Mouse (Mus musculus): ENCODE data around the gene Tbxa2r.

The Tbxa2r gene

DNA sequence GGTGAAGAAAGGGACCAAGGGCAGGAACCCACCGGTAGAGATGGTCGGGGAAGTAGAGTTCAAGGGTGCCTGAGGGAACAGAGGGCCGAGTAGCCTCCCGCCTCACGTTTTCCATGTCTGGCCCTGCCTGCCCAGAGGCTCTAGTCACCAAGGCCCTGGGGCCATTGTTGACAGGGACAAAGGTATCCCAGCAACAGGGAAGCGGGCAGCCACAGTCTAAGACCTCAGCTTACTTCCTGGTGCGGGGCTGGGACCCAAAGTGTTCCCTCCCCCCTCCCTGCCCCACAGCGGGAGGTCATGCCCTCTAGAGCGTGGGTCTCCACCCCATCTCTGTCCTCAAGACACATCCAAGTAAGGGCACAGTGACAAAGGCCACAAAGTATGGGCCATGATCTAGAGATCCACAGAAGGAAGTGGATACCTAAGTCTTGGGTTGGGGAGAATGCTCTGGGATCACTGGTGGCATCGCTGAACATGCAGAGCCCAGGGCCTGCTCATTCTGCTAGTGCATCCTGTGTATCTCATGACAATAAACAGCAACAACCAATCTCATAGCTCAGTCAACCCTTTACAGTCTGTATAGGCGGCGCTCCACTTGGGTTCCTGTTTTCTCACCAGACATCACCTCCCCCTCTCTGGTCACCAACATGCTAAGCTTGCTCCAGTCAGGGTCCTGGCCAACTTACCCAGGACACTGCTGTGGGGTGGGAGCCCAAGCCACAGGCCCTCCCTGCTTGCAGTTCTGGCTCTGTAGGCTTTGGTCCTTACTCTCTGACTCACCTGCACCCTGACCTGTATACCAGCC is 37.3 kb downstream of the Tbxa2r start, which contains the start of gene 4930404N11Rik:
4930404N11Rik (minus strand) TSS at position 145 of the 805 bp plus-strand sequence.
- no peak for DNase-seq (ENCODE audit: low read depth, low spot score)

DNA sequence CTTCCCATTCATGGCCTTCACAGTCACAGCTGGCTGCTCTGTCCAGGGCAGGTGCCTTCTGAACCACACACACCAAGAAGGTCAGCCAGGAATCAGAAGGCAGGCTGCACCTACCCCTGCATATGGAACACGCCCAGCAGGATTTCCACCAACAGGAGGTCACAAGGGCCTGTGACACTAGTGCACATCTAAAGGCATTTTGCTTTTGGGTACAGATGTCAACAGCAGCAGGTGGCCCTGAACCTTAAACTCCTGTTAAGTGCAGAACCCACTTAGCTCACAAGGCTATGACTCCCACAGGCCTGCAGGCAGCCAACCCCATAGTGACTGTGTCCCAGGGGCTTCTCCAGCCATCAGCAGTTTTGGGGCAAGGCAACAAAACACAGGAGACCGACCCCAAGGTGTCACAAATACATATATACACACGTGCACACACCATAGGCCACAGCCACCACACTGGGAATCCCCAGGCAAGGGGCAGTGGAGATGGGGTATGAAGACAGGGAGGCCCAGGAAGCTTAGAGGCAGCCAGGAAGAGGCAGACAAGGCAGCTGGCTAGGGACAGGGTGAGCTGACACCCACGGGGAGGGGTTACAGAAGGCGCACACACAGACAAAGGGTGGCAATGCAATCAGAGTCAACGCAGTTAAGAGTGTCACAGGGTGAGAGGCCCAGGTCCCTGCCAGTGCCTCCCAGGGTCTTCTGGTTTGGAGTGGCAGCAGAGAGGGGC is 38.1 kb downstream of the Tbxa2r start:
- DNase-seq (ENCODE audit: low read depth, low spot score), result no peak

DNA sequence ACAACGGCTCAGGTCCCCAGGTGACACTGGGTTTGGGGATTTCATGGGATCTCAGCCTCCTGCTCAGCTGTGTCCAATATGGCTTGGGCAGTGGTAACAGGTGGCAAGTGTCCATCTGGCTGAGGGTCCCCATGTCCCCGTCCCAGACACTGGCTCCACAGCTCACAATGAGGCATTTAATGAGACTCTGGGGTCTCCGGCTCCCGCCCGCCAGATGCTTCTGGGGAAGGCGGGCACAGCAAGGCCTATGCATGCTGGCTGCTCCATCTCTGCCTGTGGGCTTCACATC is 38.6 kb downstream of the Tbxa2r start:
- DNase-seq (ENCODE audit: low read depth, low spot score), result no peak

DNA sequence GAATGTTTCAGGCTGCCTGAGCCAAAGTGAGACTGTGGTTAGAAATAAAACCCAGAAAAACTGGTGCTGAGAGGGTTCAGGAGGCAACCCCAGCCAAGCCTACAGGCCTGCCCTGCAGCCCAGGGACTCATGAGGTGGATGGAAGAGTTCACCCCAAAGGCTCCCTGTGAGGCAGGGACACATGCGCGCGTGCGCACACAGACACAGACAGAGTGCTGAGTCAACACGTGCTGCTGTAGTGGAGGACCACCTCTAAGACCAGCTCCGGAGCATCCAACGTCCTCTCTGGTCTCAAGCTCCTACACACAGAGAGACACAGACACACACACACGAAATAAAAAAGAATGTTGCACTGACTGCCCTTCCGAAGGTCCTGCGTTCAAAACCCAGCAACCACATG is 46.8 kb downstream of the Tbxa2r start:
- no peak for DNase-seq (ENCODE audit: low read depth, low spot score)

DNA sequence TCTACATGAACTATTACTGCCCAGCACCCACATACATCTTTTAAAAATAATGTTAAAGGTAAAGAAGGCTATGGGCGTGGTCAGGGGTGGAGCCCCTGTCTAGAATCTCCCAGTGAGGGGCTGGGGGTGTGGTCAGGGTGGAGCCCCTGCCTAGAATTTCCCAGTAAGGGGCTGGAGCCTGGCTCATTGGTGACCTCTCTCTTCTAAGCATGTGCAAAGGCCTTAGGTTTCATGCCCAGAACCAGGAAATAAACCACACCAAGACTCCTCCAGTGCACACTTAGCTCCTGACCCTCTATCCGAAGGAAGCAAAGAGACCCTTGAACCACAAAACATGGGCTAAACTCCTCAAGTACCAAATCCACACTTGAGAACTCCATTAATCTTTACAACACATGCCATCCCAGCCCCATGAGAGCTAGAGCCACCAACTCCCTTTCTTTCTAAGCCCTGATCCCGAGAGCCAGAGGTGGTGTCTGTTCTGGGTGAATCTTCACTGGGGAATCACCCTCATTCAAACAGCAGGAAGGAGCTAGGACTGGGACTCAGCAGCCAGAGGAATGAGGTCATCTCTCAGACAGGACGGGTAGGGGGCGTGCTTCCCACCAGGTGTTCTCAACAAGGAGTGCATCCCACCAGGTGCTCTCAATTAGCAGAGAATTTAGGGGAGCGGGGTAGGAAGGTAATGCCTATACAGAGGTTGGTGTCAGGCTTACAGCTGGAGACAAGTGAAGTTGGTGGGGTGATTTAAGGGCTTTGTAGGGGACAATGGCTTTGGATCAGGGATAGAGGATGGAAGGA is 48.2 kb downstream of the Tbxa2r start:
- no peak for DNase-seq (ENCODE audit: low read depth, low spot score)

DNA sequence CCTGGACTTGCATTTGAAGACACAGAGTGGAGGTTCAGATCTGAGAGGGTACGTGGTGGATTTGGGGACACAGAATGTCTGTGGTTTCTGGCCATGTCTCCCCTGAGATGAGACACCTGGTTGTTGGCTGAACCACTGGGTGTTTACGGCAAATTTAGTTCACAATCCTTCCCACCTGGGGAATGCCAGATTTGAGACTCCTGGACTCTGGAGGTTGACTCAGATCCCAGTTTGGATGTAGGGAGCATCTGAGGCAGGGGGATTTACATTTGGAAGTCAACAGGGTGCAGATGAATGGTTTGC is 48.8 kb downstream of the Tbxa2r start:
- DNase-seq (ENCODE audit: low read depth, low spot score), result no peak

DNA sequence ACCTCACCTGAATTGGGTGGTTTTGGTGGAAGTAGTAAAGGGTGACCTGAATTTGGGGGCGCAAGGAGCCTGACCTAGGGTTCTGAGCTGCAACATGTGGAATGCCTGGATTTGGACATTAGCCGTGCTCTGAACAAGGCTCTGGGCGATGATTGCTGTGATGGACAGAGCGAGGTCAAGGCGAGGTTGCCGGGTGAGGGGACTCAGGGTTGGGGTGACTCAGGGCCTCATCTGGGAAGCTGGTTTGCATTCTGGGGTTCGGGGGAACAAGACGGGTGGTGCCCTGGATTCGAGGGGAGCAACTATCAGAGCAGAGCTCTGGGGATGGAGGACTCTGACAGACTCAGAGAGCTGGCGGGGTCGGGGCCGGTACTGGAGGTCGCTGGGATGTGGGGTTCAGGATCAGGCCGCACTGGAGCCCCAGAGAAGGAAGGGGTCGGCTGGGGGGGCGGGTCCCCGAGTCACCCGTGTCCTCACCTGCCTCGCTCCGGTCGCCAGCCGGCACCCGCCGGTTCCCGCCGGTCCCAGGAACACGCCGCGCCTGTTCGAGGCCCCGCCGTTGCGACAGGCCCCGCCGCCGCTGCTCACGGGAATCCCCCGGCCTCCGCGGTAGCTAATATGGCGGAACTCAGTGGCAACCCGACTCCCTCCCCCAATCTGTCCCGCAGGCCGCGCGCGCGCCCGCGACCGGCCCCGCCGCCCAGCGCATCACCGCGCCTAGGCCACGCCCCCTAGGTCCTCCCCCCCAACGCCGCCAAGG is 49.4 kb downstream of the Tbxa2r start, which contains the start of gene Fzr1:
Fzr1 (minus strand) TSS at position 724 of the 760 bp plus-strand sequence.
- no peak for DNase-seq (ENCODE audit: low read depth, low spot score)

DNA sequence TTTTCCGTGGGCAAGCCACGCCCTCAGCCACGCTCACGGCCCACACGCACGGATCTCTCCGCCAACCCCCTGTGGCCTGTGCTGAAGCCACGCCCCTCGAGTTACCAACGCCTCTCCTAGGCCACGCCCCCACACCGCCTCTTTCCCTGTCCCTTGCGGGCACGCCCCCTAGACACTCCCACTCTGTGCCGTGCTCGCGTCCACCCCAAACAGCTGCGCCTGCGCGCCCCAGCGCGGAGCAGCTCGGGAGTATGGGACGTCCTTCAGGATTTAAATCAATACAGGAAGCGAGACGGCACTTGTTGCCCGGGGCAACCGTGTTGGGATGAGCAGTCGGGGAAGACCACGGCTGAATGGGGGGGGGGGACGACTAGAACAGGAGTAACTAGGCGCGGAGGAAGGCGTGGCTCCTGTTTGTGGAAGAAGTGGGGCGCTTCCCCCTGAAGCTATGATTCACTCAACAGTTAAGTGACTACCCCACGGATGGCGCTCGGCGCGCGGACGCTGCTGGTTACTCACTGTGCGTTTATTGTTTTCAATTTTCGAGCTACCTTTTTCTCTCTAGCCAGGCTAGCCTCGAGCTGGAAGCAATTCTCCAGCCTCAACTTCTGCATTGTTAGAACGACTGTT is 50.1 kb downstream of the Tbxa2r start:
- DNase-seq (ENCODE audit: low read depth, low spot score), result peak; percentile 99

DNA sequence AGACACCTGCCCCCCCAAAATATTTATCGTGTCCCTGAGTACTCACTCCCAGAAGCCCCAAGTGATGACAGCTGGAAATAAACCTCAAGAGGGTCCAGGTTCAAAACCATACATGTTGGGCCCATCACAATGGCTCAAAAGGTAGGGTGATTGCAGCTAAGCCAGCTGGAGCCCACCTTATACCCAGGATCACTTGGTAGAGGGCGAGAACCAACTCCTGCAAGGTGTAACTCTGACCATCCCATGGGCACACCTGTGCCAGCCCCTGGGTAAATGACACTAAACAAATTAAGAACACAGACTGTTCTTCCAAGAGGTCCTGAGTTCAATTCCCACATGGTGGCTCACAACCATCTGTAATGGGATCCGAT is 50.6 kb downstream of the Tbxa2r start:
- no peak for DNase-seq (ENCODE audit: low read depth, low spot score)

DNA sequence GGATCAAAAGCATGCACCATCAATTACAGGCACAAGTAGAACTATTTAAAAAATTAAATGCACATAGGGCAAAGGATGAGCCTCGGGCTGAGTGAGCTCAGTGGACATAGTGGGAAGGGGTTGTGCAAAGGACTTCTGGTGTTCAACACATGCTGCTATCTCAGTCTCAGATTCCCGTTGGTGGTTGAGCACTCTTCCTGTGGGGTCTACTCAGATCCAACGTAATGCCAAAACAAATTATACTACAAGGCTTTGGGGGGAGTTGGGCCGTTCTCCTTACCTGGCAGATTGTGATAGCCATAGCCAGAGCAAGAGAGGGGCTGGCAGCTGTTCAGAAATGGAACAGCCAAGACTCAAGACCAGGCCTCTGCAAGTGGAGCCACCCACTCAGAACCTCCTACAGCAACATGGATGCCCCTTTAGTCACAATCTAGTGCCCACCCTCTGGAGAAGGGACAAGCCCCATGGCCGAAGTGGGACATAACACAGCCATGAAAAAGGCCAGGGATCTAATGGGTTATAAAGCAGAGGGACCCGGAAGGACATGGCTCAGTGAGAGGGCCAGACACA is 51.4 kb downstream of the Tbxa2r start:
- DNase-seq (ENCODE audit: low read depth, low spot score), result no peak

DNA sequence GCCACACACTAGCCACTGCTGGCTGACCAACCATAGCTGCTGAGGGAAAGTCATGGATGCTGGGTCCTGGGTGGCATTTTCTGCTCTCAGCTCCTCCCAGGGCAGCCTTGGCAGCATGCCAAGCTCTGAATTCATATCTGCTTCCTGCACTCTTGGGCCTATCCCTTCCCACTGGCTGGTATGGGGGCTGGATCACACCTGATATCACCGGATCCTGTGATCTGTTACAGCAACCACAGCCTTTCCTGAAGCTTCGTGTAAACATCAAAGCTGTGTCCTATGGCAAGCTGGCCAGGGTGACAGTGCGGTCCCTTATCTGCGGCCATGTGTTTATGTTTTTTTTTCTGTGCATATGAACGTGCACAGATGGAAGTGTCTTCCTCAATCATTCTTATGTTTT is 53.5 kb downstream of the Tbxa2r start:
- no peak for DNase-seq (ENCODE audit: low read depth, low spot score)

DNA sequence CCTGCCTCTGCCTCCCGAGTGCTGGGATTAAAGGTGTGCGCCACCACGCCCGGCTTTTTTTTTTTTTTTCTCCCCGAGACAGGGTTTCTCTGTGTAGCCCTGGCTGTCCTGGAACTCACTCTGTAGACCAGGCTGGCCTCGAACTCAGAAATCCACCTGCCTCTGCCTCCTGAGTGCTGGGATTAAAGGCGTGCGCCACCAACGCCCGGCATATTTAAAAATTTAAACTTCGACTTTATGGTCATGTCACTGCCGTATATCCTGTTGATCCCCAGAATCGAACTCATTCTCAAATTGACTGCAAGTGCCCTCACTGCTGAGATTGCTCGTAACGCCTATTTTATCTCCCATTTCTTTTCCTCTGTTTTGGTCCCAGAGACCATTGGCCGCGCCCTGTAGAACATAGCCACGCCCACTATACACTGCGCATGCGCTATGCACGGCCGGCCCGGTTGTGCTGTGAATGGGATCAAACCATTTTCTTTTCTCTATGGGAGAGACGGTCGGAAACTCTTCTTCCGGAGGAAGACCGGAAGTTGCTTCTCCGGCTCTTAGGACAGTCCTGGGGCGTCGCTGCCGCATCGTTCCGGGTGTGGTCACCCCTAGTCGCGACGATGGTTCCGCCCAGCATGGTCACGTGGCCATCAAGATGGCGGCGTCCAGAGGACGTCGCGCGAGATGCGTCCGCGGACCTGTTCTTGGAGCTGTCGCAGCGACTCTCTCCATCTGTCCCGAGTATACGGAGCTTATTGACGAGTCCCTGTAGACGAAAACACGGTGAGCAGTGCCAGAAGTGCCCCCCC is 55.5 kb downstream of the Tbxa2r start, which contains the start of the genes Dohh and Gm48551:
Dohh (plus strand) TSS at position 627 of the 803 bp plus-strand sequence.
Gm48551 (plus strand) TSS at position 665 of the 803 bp plus-strand sequence.
- DNase-seq (ENCODE audit: low read depth, low spot score), result peak; percentile 96

DNA sequence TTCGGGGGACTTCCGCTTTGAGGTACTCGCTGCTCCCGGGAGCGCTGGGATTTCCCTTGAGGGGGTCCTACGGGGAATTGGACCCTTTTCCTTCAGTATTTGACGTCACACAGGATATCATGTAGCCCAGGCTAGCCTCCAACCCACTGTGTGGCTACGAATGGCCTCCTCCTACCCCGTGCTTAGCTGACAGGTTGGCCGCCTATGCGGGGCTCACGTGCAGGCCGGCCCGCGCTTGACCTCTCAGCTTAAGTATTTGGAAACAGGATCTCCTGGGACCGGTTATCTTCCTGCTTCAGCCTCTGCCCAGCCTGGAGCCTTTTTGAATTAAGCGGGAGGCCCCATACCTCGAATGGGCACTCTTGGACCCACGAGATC is 56.1 kb downstream of the Tbxa2r start:
- DNase-seq (ENCODE audit: low read depth, low spot score), result no peak
